Mouse (Mus musculus): Measurements from ENCODE around the gene Retnlb. TPM values are rescaled to one million over a fixed set of nuclear protein-coding genes. Genes with fewer than 3 reads are reported as not detected.

The Retnlb gene
- not detected in 2 replicates for polyA plus RNA-seq (2015; fragmentation: Nextera tagmentation; extraction: Ambion mirVana)

DNA sequence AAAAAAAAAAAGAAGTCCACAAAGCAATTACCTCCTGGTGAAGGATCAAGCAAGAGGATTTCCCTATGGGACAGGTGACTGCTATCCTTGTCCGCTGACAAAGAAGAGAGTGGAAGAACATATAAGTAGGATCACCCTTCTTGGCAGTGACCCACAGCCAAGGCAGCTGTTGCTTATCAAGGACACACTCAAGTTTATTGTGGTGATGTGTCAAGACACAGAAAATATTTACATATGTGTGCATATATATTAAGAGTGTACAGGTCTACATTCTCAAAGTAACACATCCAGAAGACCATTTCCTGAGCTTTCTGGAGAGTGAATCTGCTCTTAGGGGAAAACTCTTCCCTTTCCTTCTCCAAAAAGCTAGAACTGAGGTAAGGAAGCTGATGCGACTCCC is at the start of gene Retnlb:
Gene Retnlb, plus strand, starts transcription at position 162 of the 400 bp plus-strand sequence.
- Histone ChIP-seq H3K27ac (ENCODE audit: low read length) (no peak within 1 kb of the TSS), H3K9ac (ENCODE audit: low read depth, low read length) (no peak within 1 kb of the TSS), H3K4me2 (ENCODE audit: low read depth, low read length) (no peak within 1 kb of the TSS), H3K4me3 (ENCODE audit: low read depth, low read length) (no peak within 1 kb of the TSS), H3K4me1 (ENCODE audit: control insufficient read depth, low read depth, low read length) (no peaks in the 10 kb centered on the region), H3K9me3 (replicated peaks; ENCODE audit: control insufficient read depth, low read length) (no peaks in the 10 kb centered on the region), H3K27me3 (ENCODE audit: control insufficient read depth, insufficient read depth, low read depth, low read length) (no peaks in the 10 kb centered on the region), H3K36me3 (ENCODE audit: control insufficient read depth, insufficient read depth) (no peaks in the 10 kb centered on the region)
- whole genome bisulfite sequencing (ENCODE audit: insufficient replicate concordance), result 70% methylated on average over 2 of the region's 2 CpGs
- no peak for ATAC-seq (ENCODE audit: low read depth)

DNA sequence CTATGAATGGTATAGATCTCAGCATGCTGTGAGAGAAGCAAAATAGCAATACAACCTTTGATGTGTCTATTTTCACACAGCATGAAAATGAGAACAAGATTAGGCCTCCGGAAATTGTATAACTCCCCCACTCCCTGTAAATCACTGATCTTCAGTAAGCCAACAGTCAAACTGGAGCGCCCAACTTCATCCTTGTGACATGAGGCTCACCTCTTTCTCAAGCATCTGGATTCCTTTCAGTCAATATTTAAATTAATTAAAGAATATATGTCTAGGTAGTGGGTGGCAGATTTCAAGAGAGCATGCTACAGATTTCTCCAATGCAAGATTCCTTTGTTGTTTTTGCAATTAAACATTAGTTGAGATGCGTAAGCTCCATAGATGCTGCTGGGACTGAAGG is 47.5 kb upstream of the Retnlb start:
- Histone ChIP-seq H3K9me3 (replicated peaks; ENCODE audit: control insufficient read depth, low read length) (no peaks in the 10 kb centered on the region), H3K4me3 (ENCODE audit: low read depth, low read length) (no peak overlapping the region), H3K4me2 (ENCODE audit: low read depth, low read length) (no peak overlapping the region), H3K27me3 (ENCODE audit: control insufficient read depth, insufficient read depth, low read depth, low read length) (no peaks in the 10 kb centered on the region), H3K36me3 (ENCODE audit: control insufficient read depth, insufficient read depth) (no peaks in the 10 kb centered on the region), H3K27ac (ENCODE audit: low read length) (no peak overlapping the region), H3K4me1 (ENCODE audit: control insufficient read depth, low read depth, low read length) (no peaks in the 10 kb centered on the region), H3K9ac (ENCODE audit: low read depth, low read length) (no peak overlapping the region)
- WGBS (ENCODE audit: insufficient replicate concordance), result 78% methylated on average over 3 of the region's 3 CpGs
- no peak for ATAC-seq (ENCODE audit: low read depth)

DNA sequence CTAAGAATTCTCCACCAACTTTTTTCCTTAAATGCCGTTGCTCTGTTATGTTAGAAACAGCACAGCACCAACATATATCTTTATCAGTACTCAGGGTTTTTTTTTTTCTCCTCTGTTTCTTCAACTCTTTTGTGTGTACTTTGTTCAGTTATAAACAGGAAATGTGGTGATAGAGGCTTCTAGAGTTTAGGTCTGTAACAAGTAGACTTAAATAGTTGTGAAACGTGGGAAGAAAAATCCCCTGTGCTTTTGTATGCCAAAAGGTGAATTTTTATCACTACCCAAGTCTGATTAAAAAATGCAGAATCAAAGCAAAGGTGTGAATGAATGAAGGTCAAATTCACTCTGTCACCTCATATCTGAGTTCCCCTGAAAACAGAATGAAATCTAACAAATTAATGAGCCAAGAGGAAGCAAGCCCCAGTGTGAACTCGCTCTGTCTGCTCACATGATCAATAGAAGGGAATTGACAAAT is 44.6 kb upstream of the Retnlb start, which contains the start of gene Trat1:
Gene Trat1, minus strand, starts transcription at position 51 of the 475 bp plus-strand sequence.
- no peaks in the 10 kb centered on the region for H3K4me1 ChIP-seq (ENCODE audit: control insufficient read depth, low read depth, low read length)
- no peak within 1 kb of the TSS for H3K4me2 ChIP-seq (ENCODE audit: low read depth, low read length)
- 42% methylated on average over 3 of the region's 3 CpGs for WGBS (ENCODE audit: insufficient replicate concordance)
- H3K9ac ChIP-seq (ENCODE audit: low read depth, low read length), result no peak within 1 kb of the TSS
- no peak within 1 kb of the TSS for H3K4me3 ChIP-seq (ENCODE audit: low read depth, low read length)
- no peak within 1 kb of the TSS for H3K27ac ChIP-seq (ENCODE audit: low read length)
- no peaks in the 10 kb centered on the region for H3K9me3 ChIP-seq (replicated peaks; ENCODE audit: control insufficient read depth, low read length)
- no peaks in the 10 kb centered on the region for H3K36me3 ChIP-seq (ENCODE audit: control insufficient read depth, insufficient read depth)
- ATAC-seq (ENCODE audit: low read depth), result no peak
- no peaks in the 10 kb centered on the region for H3K27me3 ChIP-seq (ENCODE audit: control insufficient read depth, insufficient read depth, low read depth, low read length)

DNA sequence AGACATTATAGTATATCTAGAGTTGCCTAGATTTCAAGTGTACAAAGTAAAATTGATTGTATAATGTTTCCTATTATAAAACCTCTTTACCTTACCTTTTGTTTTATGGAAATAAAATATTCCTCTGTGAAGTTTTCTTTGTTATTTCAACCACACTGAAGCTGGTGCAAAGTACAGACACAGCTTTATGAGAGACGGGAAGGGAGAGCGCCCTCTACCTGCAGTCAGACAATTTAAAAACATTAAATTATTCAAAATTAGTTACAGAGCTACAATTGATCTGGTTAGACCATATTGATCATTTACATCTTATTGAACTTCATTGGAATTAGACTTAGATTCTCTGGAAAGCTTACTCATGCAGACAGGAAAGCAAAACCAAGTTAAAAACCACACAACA is 39.4 kb upstream of the Retnlb start:
- H3K9me3 ChIP-seq (replicated peaks; ENCODE audit: control insufficient read depth, low read length), result no peaks in the 10 kb centered on the region
- no peak overlapping the region for H3K9ac ChIP-seq (ENCODE audit: low read depth, low read length)
- H3K36me3 ChIP-seq (ENCODE audit: control insufficient read depth, insufficient read depth), result no peaks in the 10 kb centered on the region
- WGBS (ENCODE audit: insufficient replicate concordance), result 50% methylated on average over 2 of the region's 2 CpGs
- no peak for ATAC-seq (ENCODE audit: low read depth)
- H3K4me3 ChIP-seq (ENCODE audit: low read depth, low read length), result no peak overlapping the region
- no peak overlapping the region for H3K27ac ChIP-seq (ENCODE audit: low read length)
- H3K4me1 ChIP-seq (ENCODE audit: control insufficient read depth, low read depth, low read length), result no peaks in the 10 kb centered on the region
- no peak overlapping the region for H3K4me2 ChIP-seq (ENCODE audit: low read depth, low read length)
- H3K27me3 ChIP-seq (ENCODE audit: control insufficient read depth, insufficient read depth, low read depth, low read length), result no peaks in the 10 kb centered on the region

- H3K27ac ChIP-seq (ENCODE audit: low read length), result no peak overlapping the region
- WGBS (ENCODE audit: insufficient replicate concordance), result 12% methylated on average over 3 of the region's 3 CpGs
- no peaks in the 10 kb centered on the region for H3K27me3 ChIP-seq (ENCODE audit: control insufficient read depth, insufficient read depth, low read depth, low read length)
- no peak overlapping the region for H3K4me3 ChIP-seq (ENCODE audit: low read depth, low read length)
- H3K9me3 ChIP-seq (replicated peaks; ENCODE audit: control insufficient read depth, low read length), result no peaks in the 10 kb centered on the region
- no peaks in the 10 kb centered on the region for H3K4me1 ChIP-seq (ENCODE audit: control insufficient read depth, low read depth, low read length)
- ATAC-seq (ENCODE audit: low read depth), result no peak
- no peaks in the 10 kb centered on the region for H3K36me3 ChIP-seq (ENCODE audit: control insufficient read depth, insufficient read depth)
- H3K4me2 ChIP-seq (ENCODE audit: low read depth, low read length), result no peak overlapping the region
- no peak overlapping the region for H3K9ac ChIP-seq (ENCODE audit: low read depth, low read length)
These were observed 30.4 kb upstream of the Retnlb start for GRCm38 (mm10) chr16:48786258-48786657.

DNA sequence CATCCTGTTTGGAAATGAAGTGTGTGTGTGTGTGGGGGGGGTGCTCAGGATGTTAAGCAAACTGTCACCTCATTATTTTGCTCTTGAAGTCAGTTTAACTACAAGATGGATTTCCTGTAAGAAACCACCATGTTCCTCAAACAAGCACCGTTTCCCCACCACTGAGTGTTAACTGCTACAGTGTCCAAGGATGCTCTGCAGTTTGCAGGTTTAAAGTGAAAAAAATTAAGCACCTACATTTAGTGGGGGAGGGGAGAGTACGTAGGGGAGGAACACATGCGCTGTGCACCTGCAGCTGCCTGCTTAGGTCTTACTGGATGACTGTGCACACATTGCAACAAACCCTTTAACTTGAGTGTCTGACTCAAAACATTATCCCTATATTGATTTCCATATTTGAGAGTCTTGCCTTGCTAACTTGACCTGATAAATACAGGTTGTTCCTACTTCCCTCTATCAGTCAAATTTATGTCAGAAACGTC is 27.9 kb upstream of the Retnlb start:
- 18% methylated on average over 4 of the region's 4 CpGs for WGBS (ENCODE audit: insufficient replicate concordance)
- Histone ChIP-seq H3K4me1 (ENCODE audit: control insufficient read depth, low read depth, low read length) (no peaks in the 10 kb centered on the region), H3K27ac (ENCODE audit: low read length) (no peak overlapping the region), H3K4me2 (ENCODE audit: low read depth, low read length) (no peak overlapping the region), H3K27me3 (ENCODE audit: control insufficient read depth, insufficient read depth, low read depth, low read length) (no peaks in the 10 kb centered on the region), H3K36me3 (ENCODE audit: control insufficient read depth, insufficient read depth) (no peaks in the 10 kb centered on the region), H3K4me3 (ENCODE audit: low read depth, low read length) (no peak overlapping the region), H3K9me3 (replicated peaks; ENCODE audit: control insufficient read depth, low read length) (no peaks in the 10 kb centered on the region), H3K9ac (ENCODE audit: low read depth, low read length) (no peak overlapping the region)
- 0 out of 2 replicates have a peak, but pooled peaks have one; percentile 27 for ATAC-seq (ENCODE audit: low read depth)

DNA sequence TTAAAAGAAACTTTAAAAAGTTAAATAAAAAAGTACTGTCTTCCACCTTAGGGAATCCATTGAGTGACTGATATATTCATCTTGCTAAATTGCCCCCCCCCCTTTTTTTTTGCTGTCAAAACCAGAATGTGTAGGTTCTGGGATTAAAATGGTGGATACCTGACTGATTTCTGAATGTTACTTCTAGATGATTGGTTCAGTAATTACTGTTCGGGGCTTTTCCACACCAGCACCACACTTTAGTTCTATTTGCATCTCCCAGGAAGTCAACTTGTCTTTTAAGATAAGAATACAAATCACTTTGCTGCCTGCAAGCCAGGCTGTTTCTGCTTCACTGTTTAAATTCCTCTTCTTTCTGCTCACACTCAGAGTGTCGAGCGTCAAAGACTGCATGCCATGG is 18.4 kb upstream of the Retnlb start:
- no peak overlapping the region for H3K9ac ChIP-seq (ENCODE audit: low read depth, low read length)
- no peaks in the 10 kb centered on the region for H3K36me3 ChIP-seq (ENCODE audit: control insufficient read depth, insufficient read depth)
- no peak for ATAC-seq (ENCODE audit: low read depth)
- H3K27ac ChIP-seq (ENCODE audit: low read length), result no peak overlapping the region
- H3K4me1 ChIP-seq (ENCODE audit: control insufficient read depth, low read depth, low read length), result no peaks in the 10 kb centered on the region
- no peaks in the 10 kb centered on the region for H3K9me3 ChIP-seq (replicated peaks; ENCODE audit: control insufficient read depth, low read length)
- no peak overlapping the region for H3K4me3 ChIP-seq (ENCODE audit: low read depth, low read length)
- no peaks in the 10 kb centered on the region for H3K27me3 ChIP-seq (ENCODE audit: control insufficient read depth, insufficient read depth, low read depth, low read length)
- 28% methylated on average over 3 of the region's 3 CpGs for WGBS (ENCODE audit: insufficient replicate concordance)
- H3K4me2 ChIP-seq (ENCODE audit: low read depth, low read length), result no peak overlapping the region

GRCm38 (mm10) chr16:48799470-48799869 is 17.2 kb upstream of the Retnlb start:
- H3K9ac ChIP-seq (ENCODE audit: low read depth, low read length), result no peak overlapping the region
- no peaks in the 10 kb centered on the region for H3K9me3 ChIP-seq (replicated peaks; ENCODE audit: control insufficient read depth, low read length)
- H3K27me3 ChIP-seq (ENCODE audit: control insufficient read depth, insufficient read depth, low read depth, low read length), result no peaks in the 10 kb centered on the region
- no peak for ATAC-seq (ENCODE audit: low read depth)
- H3K27ac ChIP-seq (ENCODE audit: low read length), result no peak overlapping the region
- H3K4me2 ChIP-seq (ENCODE audit: low read depth, low read length), result no peak overlapping the region
- H3K36me3 ChIP-seq (ENCODE audit: control insufficient read depth, insufficient read depth), result no peaks in the 10 kb centered on the region
- no peaks in the 10 kb centered on the region for H3K4me1 ChIP-seq (ENCODE audit: control insufficient read depth, low read depth, low read length)
- WGBS (ENCODE audit: insufficient replicate concordance), result 46% methylated on average over 3 of the region's 3 CpGs
- H3K4me3 ChIP-seq (ENCODE audit: low read depth, low read length), result no peak overlapping the region

DNA sequence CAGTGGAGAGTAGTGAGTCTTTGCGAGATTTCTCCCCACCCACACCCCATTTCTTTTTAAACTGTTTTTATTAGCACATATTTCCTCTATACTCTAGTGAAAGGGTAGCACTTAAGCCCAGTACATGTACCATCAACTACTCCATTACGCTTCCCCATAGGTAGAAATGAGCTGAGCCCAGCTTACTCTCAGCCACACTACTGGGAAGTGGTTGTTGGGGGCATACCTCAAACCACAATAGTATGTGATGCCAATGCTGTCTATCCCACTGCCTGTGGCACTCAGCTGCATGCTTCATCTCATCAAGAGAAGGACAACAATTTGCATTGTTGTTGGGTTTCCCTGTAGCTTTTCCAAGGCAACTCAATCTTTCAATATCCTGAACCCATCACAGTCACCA is 15.8 kb upstream of the Retnlb start:
- Histone ChIP-seq H3K9me3 (replicated peaks; ENCODE audit: control insufficient read depth, low read length) (no peaks in the 10 kb centered on the region), H3K36me3 (ENCODE audit: control insufficient read depth, insufficient read depth) (no peaks in the 10 kb centered on the region), H3K27me3 (ENCODE audit: control insufficient read depth, insufficient read depth, low read depth, low read length) (no peaks in the 10 kb centered on the region), H3K4me2 (ENCODE audit: low read depth, low read length) (no peak overlapping the region), H3K4me3 (ENCODE audit: low read depth, low read length) (no peak overlapping the region), H3K9ac (ENCODE audit: low read depth, low read length) (no peak overlapping the region), H3K27ac (ENCODE audit: low read length) (no peak overlapping the region), H3K4me1 (ENCODE audit: control insufficient read depth, low read depth, low read length) (no peaks in the 10 kb centered on the region)
- ATAC-seq (ENCODE audit: low read depth), result no peak
- WGBS (ENCODE audit: insufficient replicate concordance), result 43% methylated on average over 2 of the region's 2 CpGs
